Mouse (Mus musculus): ENCODE results near the gene Rxrb. TPM values are rescaled to one million over a fixed set of nuclear protein-coding genes. Genes with fewer than 3 reads are reported as not detected.
A peak's percentile ranks its signal among the peaks of the same experiment; 100 is the strongest.

Rxrb gene
- total RNA-seq, 2 experiments from 2014 or later = 45.4 to 46.7 TPM

DNA sequence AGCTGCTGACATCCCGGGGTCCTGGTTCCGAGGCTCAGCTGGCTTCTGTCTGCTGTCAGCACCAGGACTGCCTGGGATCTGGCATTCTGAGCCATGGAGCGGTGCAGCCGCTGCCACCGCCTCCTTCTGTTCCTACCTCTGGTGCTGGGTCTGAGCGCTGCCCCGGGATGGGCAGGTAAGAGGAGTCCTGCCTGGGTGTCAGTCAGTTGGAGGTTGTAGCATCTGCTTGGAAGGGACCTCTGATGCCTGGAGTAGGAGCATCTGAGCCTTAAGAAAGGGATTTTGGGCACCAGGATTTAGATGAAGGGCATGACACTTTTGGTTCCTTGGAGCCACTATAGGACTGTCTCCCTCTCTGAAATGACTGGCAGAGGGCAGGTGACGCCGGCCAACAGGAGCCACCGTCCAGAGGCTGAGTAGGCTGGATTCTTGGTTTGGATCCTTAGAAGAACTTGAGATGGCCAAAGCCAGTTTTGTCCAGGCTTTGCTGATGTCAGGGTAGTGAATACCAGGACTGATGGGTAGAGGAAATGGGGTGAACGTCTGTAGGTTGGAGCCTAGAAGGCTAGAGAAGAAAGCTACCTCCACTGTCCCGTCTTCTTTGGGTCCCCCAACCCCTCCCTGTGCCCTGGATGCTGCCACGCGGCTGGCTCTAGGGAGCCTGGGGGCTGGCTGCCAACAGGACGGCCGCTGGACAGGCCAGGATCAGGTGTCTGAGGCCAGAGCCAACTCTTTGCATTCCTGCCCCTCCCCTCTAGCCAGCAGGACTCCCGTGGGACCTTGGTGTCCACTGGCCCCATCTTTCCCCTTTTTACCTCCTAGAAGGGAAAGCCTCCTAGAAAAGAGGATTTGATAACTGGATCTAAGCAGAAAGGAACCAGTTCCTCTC, 8.2 kb downstream of the Rxrb start:
- DNase-seq = peak; percentile 69 to 76
- intact Hi-C loops (cut with DNase I) = no loop called here

DNA sequence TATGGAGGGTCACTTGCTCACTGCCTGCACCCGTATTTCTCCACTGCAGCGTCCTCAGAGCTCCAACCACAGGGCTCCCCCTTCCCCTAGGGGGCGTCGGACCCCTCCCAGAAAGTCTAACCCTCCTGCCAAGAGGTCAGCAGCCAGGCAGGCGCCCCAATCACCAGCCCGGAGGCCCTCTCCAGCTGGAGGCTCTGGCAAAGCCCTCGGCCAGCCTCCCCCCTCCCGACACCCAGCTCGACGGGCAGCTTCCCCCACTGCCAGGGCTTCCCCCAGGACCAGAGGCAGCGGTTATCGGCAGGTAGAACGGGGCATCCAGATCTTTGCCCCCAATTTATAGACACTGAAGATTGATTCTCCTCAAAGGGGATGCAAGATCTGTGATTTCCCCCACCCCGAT, 14.3 kb downstream of the Rxrb start:
- no peak for DNase-seq
- intact Hi-C loops (cut with DNase I) = no loop called here

- intact Hi-C loops (cut with DNase I) = no loop called here
- no peak for DNase-seq
Measured at GRCm38 (mm10) chr17:34047404-34048050, 15.9 kb downstream of the Rxrb start.

DNA sequence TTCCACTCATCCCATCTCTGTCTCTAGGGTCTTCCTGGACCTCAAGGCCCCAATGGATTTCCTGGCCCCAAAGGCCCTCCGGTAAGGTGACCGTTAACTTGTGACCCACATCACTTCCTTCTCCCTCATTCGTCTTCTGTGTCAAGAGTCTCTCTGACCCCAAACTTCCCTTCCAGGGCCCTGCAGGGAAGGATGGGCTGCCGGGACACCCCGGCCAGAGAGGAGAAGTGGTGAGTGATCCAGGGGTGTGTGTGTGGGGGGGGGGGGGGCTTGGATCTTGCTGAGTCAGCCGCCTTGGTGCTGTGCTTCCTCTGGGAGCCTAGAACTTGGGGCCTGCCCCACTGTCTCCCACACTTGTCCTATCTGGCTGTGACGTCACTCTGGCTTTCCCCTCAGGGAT, 25.6 kb downstream of the Rxrb start:
- DNase-seq = no peak
- intact Hi-C loops (cut with DNase I) = no loop called here

GRCm38 (mm10) chr17:34068864-34069263, 37.3 kb downstream of the Rxrb start:
- intact Hi-C loops (cut with DNase I) = no loop called here
- DNase-seq = no peak

DNA sequence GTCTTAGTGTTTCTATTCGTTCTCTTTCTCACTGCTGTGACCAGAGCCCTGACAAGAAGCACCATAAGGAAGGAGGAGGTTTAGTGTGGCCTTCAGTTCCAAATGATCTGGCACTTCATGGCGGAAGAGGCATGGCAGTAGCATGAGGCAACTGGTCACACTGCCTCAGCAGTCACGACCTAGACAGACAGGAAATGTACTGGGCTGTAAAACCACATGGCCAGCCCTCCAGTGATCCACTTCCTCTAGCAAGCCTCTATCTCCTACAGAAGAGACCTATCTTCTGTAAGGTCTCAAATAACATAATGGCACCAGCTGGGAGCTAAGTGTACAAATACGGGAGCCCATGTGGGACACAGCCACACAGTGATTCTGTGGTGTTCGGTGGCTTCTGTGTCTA, 40.5 kb downstream of the Rxrb start:
- no peak for DNase-seq
- intact Hi-C loops (cut with DNase I) = no loop called here

DNA sequence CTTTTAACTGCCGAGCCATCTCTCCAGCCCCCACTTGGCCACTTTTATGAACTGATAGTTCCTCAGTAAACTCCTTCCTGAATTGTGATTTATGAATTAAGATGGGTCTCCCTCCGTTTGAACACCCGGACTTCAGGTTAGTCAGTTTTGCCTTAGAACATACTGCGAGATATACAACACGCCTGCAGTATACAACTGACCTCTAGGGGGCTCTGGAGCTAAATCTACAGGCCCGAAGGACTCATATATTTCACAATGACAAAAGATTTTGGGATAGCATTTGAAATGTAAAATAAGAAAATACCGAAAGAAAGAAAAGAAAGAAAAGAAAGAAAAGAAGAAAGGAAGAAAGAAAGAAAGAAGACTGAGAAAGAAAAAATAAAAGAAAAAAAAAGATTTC, 43.7 kb downstream of the Rxrb start:
- intact Hi-C loops (cut with DNase I) = loop anchor here (5.0 kb wide), 1 partner anchor 162 kb away; the partner anchor contains the start of gene H2-Ob
- DNase-seq = peak; percentile 64 to 84

- DNase-seq = peak; percentile 77 to 86
- intact Hi-C loops (cut with DNase I) = loop anchor here (1.0 to 5.0 kb wide), 3 partner anchors 87 to 160 kb away; partner anchors contain the start of gene H2-Ob
Measured at GRCm38 (mm10) chr17:34077549-34077948, 45.9 kb downstream of the Rxrb start.

GRCm38 (mm10) chr17:34078148-34078547, 46.5 kb downstream of the Rxrb start:
- intact Hi-C loops (cut with DNase I) = loop anchor here (5.0 kb wide), 1 partner anchor 159 kb away; the partner anchor contains the start of gene H2-Ob
- no peak for DNase-seq

DNA sequence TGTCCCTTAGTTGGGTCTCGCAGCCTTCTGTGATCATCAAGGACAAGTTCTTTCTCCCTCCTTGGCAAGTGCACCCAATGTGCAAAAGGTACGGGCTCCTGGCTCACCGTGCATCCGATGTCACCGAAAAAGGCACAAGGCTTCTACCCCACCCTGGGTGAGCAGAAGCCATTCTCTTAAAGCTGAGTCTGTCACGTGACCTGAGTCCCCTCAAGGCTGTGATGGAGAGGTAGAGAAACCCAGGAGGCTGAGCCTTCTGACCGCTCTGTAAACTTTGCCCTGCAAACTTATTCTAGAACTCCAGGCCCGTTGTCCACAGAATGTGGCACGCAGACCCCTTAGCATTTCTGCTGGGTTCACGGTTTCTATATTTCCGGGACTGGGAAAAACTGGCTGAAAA, 47.4 kb downstream of the Rxrb start:
- intact Hi-C loops (cut with DNase I) = loop anchor here (5.0 kb wide), 1 partner anchor 158 kb away; the partner anchor contains the start of gene H2-Ob
- no peak for DNase-seq

DNA sequence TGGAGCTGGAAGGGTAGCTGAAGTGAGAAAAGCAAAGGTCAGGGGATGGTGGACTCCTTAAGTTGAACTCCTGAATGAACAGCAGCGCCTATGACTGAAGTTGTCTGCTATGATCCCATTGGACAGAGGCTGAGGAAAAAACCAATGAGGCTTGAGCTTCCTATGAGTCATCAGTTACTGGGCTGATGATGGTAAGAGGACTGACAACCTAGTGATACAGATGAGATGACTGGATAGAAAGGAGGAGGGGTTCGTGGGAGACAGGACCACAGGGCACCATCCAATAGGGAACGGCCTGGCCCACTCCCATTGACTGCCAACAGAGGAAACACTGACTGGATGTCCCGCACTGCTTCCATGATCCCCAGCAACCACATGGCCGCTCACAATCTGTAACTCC, 48.0 kb downstream of the Rxrb start:
- peak; percentile 51 to 58 for DNase-seq
- intact Hi-C loops (cut with DNase I) = loop anchor here (5.0 kb wide), 1 partner anchor 158 kb away; the partner anchor contains the start of gene H2-Ob

GRCm38 (mm10) chr17:34083104-34083503, 51.5 kb downstream of the Rxrb start:
- intact Hi-C loops (cut with DNase I) = no loop called here
- no peak for DNase-seq

DNA sequence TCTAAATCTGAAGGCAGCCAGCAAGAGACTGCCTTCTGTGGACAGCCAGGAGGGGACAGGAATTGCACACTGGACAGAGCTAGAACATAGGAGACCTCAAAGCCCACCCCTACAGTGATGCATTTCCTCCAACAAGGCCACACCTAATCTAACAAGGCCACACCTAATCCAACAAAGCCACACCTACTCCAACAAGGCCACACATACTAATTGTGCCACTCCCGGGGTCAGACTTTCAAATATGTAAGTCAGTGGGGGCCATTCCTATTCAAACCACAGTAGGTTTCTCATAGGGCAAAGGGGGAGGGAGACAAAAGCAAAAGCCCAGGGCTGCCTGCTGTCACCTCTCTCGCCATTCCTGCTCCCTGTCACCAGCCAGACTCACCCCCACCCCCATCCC, 55.8 kb downstream of the Rxrb start:
- DNase-seq = no peak
- intact Hi-C loops (cut with DNase I) = no loop called here

Small RNAs within 50 kb of the gene (microRNA-seq; reads per million reads assigned to microRNA genes)
- gene Mir219a-1 (0 to 0.71 reads per million in 2 experiments), gene Mir219c (0 reads per million in 2 experiments)

Other genes starting within 250 kb of the Rxrb start
- gene Angptl4, start 250.0 kb upstream of the Rxrb start, total RNA-seq (2021) = 100 to 1,000 TPM in 1 of 2 experiments, 10 to 100 TPM in 1; 34.9 to 119 TPM
- gene Kank3, start 221.3 kb upstream of the Rxrb start, total RNA-seq (2021) = 10 to 100 TPM; 78.7 to 84.2 TPM
- 1,000 to 10,000 TPM; 1,002 to 1,034 TPM for gene Rps28, start 207.2 kb upstream of the Rxrb start, total RNA-seq (2021)
- gene Ndufa7, start 207.2 kb upstream of the Rxrb start, total RNA-seq (2021) = 100 to 1,000 TPM; 499 to 513 TPM
- gene Cd320, start 188.7 kb upstream of the Rxrb start, total RNA-seq (2021) = 10 to 100 TPM; 19.7 to 22.9 TPM
- gene Gm7029, start 158.0 kb upstream of the Rxrb start, total RNA-seq (2021) = not detected
- 10 to 100 TPM; 12.6 to 13.8 TPM for gene Kifc1, start 141.2 kb upstream of the Rxrb start, total RNA-seq (2021)
- not detected for gene Platr17, start 126.7 kb upstream of the Rxrb start, total RNA-seq (2021)
- gene Daxx, start 122.4 kb upstream of the Rxrb start, total RNA-seq (2021) = 10 to 100 TPM; 16.9 to 18.3 TPM
- gene Tapbp, start 115.9 kb upstream of the Rxrb start, total RNA-seq (2021) = 10 to 100 TPM; 85.4 to 98.6 TPM
- 10 to 100 TPM; 29.4 to 33.0 TPM for gene Zbtb22, start 115.9 kb upstream of the Rxrb start, total RNA-seq (2021)
- 10 to 100 TPM; 54.8 to 57.9 TPM for gene Rgl2, start 102.3 kb upstream of the Rxrb start, total RNA-seq (2021)
- 10 to 100 TPM; 70.8 to 78.9 TPM for gene Pfdn6, start 91.5 kb upstream of the Rxrb start, total RNA-seq (2021)
- 10 to 100 TPM; 12.4 to 12.6 TPM for gene Wdr46, start 91.2 kb upstream of the Rxrb start, total RNA-seq (2021)
- 1 to 10 TPM; 2.7 to 3.7 TPM for gene B3galt4, start 80.3 kb upstream of the Rxrb start, total RNA-seq (2021)
- gene Vps52, start 76.0 kb upstream of the Rxrb start, total RNA-seq (2021) = 10 to 100 TPM; 36.3 to 36.8 TPM
- gene Rps18, start 75.8 kb upstream of the Rxrb start, total RNA-seq (2021) = 100 to 1,000 TPM; 566 to 572 TPM
- gene H2-K1, start 31.5 kb upstream of the Rxrb start, total RNA-seq (2021) = 10 to 100 TPM; 54.8 to 56.2 TPM
- 10 to 100 TPM; 16.5 to 17.6 TPM for gene Ring1, start 7.1 kb upstream of the Rxrb start, total RNA-seq (2021)
- gene H2-Ke6, start 3.8 kb upstream of the Rxrb start, total RNA-seq (2021) = 10 to 100 TPM; 80.8 to 88.1 TPM
- 10 to 100 TPM; 81.7 to 84.4 TPM for gene Slc39a7, start 130 bp upstream of the Rxrb start, total RNA-seq (2021)
- gene Col11a2, start 7.6 kb downstream of the Rxrb start, total RNA-seq (2021) = 1 to 10 TPM; 1.5 to 1.8 TPM
- under 1 TPM in 1 of 2 experiments, not detected in 1; 0.31 TPM for gene H2-Oa, start 60.5 kb downstream of the Rxrb start, total RNA-seq (2021)
- 1 to 10 TPM; 4.1 to 4.5 TPM for gene H2-DMa, start 87.7 kb downstream of the Rxrb start, total RNA-seq (2021)
- gene Brd2, start 90.8 kb downstream of the Rxrb start, total RNA-seq (2021) = 100 to 1,000 TPM; 113 to 119 TPM
- gene H2-DMb2, start 111.5 kb downstream of the Rxrb start, total RNA-seq (2021) = 1 to 10 TPM in 1 of 2 experiments, under 1 TPM in 1; 0.98 to 1.1 TPM
- under 1 TPM; 0.72 to 0.89 TPM for gene H2-DMb1, start 121.3 kb downstream of the Rxrb start, total RNA-seq (2021)
- 1 to 10 TPM; 6.7 to 7.0 TPM for gene Tap1, start 155.7 kb downstream of the Rxrb start, total RNA-seq (2021)
- gene Psmb9, start 156.0 kb downstream of the Rxrb start, total RNA-seq (2021) = 1 to 10 TPM; 3.2 to 4.6 TPM
- gene Psmb8, start 165.9 kb downstream of the Rxrb start, total RNA-seq (2021) = 10 to 100 TPM; 10.3 to 10.7 TPM
- 10 to 100 TPM; 17.6 to 20.3 TPM for gene Tap2, start 171.7 kb downstream of the Rxrb start, total RNA-seq (2021)
- under 1 TPM; 0.77 to 0.92 TPM for gene H2-Ob, start 207.1 kb downstream of the Rxrb start, total RNA-seq (2021)
- 1 to 10 TPM; 4.4 to 4.7 TPM for gene H2-Ab1, start 225.9 kb downstream of the Rxrb start, total RNA-seq (2021)